Mouse (Mus musculus) brain, embryonic 14.5 days (tissue): Measurements from ENCODE around the gene C1qb.

ENCODE experiments used
- CTCF ChIP-seq: fragments of 200-500 bp; IDR thresholded peaks from 2 replicates; pipeline ENCODE4 v1.5.1; 2012; ENCODE audit warnings: inconsistent platforms, mild to moderate bottlenecking, moderate library complexity, borderline replicate concordance; ENCODE audit not compliant: insufficient read depth, insufficient read length; ENCODE audit errors: extremely low read depth
- POLR2A ChIP-seq: fragments of 200-500 bp; IDR thresholded peaks from 2 replicates; pipeline ENCODE4 v1.6.1; 2012; ENCODE audit warnings: mild to moderate bottlenecking, inconsistent platforms, borderline replicate concordance; ENCODE audit not compliant: poor library complexity, insufficient read depth, insufficient read length, severe bottlenecking; ENCODE audit errors: extremely low read depth

DNA sequence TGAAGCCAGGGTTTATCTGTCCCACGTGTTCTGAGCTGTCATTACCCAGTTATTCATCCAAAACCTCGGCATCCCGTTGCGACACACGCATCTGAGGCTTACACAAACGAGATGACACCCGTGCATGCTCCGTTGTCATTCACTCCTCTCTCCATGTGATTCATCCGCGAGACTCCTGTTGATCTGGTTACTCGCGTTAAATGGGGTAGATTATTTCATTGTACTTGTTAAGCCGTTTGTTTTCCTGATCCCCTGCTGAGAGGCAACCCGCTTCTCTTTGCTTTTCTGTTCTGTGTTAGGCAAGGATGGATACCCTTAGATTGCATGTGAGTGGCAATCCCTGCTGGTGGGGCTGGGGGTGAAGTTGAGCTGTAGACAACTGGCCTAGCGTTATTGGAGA, 39.8 kb upstream of the C1qb start:
- no peak for TF ChIP-seq CTCF
- TF ChIP-seq POLR2A = no peak
